17 mouse cellular contexts compared by ENCODE assay signal in the genomic region with DNA sequence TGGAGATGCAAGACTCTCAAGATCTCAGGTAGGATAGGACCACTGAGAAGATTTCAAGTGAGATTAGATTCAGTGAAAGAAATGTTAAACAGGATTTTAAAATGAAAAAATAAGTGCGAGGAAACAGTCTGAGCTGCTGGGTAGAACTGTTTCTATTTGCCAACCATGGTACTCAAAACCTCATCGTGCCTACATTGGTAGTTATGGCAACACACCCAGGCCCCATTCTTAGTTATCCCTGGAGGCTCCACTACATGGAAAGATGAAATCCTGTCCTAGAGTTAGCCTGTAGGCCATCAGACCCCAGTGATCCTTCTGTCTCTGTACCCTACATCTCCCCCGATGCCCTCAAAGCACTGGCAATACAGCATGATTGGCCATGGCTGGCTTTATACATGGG. TPM values are rescaled to one million over a fixed set of nuclear protein-coding genes. Genes with fewer than 3 reads are reported as not detected.
"Had no signal": no experiment of that assay in that cellular context is flagged by ENCODE, and none has a peak within 500 bp of the region (broad histone marks: within the 10 kb centered on the region; RNA-seq: fewer than 3 reads in every experiment).

No protein-coding gene starts in this region.

- DNase-seq: retina, postnatal 1 day; right cerebral cortex, adult 18-20 months; right cerebral cortex, postnatal 14 days; right cerebral cortex, postnatal 25 days; right cerebral cortex, postnatal 4 days; spleen, adult 18-20 months; thymus, adult 18-20 months; thymus, adult 2 months; thymus, postnatal 14 days; thymus, postnatal 25 days; thymus, postnatal 36 days; thymus, postnatal 4 days had no signal

- H3K27ac ChIP-seq: neural tube, embryonic 13.5 days; neural tube, embryonic 15.5 days; stomach, embryonic 15.5 days; stomach, postnatal 0 days had no signal

- H3K4me3 ChIP-seq: neural tube, embryonic 13.5 days; neural tube, embryonic 15.5 days; stomach, embryonic 15.5 days had no signal

RNA-seq across cellular contexts. Expression of a gene that starts 14.3 kb away (rescaled TPM):
- total RNA-seq: neutrophil, adult 5-6 weeks had no signal
